Mouse (Mus musculus) intestine, embryonic 16.5 days (tissue): Measurements from ENCODE around the gene Cops9. TPM values are rescaled to one million over a fixed set of nuclear protein-coding genes. Genes with fewer than 3 reads are reported as not detected.
A peak's percentile ranks its signal among the peaks of the same experiment; 100 is the strongest.

Experiments used
- ATAC-seq: fragments of 200-750 bp; cut with Nextera tagmentation; 2 replicates; pipeline ENCODE4 v1.8.0; 2017; ENCODE audit warnings: moderate TSS enrichment, moderate library complexity
- H3K27ac ChIP-seq: fragments of 300-500 bp; sonication (generic); 2 replicates; pipeline ENCODE4 v1.5.1; 2014; ENCODE audit warnings: mild to moderate bottlenecking, low read length
- H3K27me3 ChIP-seq: fragments of 300-500 bp; sonication (generic); replicated peaks from 2 replicates; pipeline ENCODE4 v1.6.1; 2014; ENCODE audit warnings: low read length, control low read depth, mixed read lengths; ENCODE audit not compliant: control insufficient read depth, insufficient read depth
- H3K36me3 ChIP-seq: fragments of 300-500 bp; sonication (generic); 2 replicates; pipeline ENCODE4 v1.6.1; 2014; ENCODE audit warnings: low read length, control low read depth; ENCODE audit not compliant: control insufficient read depth, insufficient read depth
- H3K4me1 ChIP-seq: fragments of 300-500 bp; sonication (generic); 2 replicates; pipeline ENCODE4 v1.6.1; 2014; ENCODE audit warnings: low read length, control low read depth, mixed read lengths; ENCODE audit not compliant: control insufficient read depth, insufficient read depth
- H3K4me2 ChIP-seq: fragments of 300-500 bp; sonication (generic); 2 replicates; pipeline ENCODE4 v1.6.1; 2014; ENCODE audit warnings: low read depth, low read length, control low read depth
- H3K4me3 ChIP-seq: fragments of 300-500 bp; sonication (generic); 2 replicates; pipeline ENCODE4 v1.5.1; 2014; ENCODE audit warnings: mild to moderate bottlenecking, low read length
- H3K9ac ChIP-seq: fragments of 300-500 bp; sonication (generic); 2 replicates; pipeline ENCODE4 v1.6.1; 2014; ENCODE audit warnings: low read depth, low read length
- H3K9me3 ChIP-seq: fragments of 300-500 bp; sonication (generic); 2 replicates; pipeline ENCODE4 v1.6.1; 2016; ENCODE audit warnings: low read length, control low read depth; ENCODE audit not compliant: control insufficient read depth
- WGBS: fragments of 180-500 bp; shearing (Covaris S2); extraction: QIAGEN DNeasy Blood & Tissue Kit; methylation state at CpG from one replicate; pipeline ENCODE4 v1.1.7; 2014; 5-methylcytosine and 5-hydroxymethylcytosine counted together
- polyA plus RNA-seq: library from polyadenylated mRNA; unstranded; fragments of >200 nt; fragmentation: Nextera tagmentation; extraction: Ambion mirVana; gene quantifications from 2 replicates; pipeline ENCODE4 v1.2.1, GENCODE M21; 2015

Gene Cops9
- polyA plus RNA-seq, 1 experiment from 2014 or later, result 371 TPM

DNA sequence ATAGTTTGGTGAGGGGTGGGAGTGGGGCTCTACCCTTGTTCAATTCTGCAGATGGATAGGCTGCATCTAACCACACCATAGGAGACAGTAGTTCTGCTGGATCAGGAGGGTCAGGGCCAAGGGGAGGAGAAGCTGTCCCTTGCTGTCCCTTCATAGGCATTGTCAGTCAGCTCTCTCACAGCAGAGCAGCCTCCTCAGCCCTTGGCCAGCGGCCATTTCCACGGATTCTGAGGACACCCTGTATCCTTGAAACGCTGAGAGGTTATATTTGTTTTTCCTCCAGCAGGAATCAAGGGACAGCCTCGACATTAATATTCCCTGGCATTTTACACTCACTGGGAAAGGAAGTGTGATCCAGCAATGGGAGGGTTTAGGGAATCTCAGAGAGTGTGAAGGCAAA, 23.4 kb downstream of the Cops9 start:
- WGBS, result 53% methylated on average over 4 of the region's 4 CpGs
- no peaks in the 10 kb centered on the region for H3K4me1 ChIP-seq
- H3K9me3 ChIP-seq, result no peaks in the 10 kb centered on the region
- H3K36me3 ChIP-seq, result no peaks in the 10 kb centered on the region
- H3K4me2 ChIP-seq, result no peak overlapping the region
- no peak overlapping the region for H3K27ac ChIP-seq
- H3K9ac ChIP-seq, result no peak overlapping the region
- ATAC-seq, result no peak
- H3K27me3 ChIP-seq, result no peaks in the 10 kb centered on the region
- no peak overlapping the region for H3K4me3 ChIP-seq

DNA sequence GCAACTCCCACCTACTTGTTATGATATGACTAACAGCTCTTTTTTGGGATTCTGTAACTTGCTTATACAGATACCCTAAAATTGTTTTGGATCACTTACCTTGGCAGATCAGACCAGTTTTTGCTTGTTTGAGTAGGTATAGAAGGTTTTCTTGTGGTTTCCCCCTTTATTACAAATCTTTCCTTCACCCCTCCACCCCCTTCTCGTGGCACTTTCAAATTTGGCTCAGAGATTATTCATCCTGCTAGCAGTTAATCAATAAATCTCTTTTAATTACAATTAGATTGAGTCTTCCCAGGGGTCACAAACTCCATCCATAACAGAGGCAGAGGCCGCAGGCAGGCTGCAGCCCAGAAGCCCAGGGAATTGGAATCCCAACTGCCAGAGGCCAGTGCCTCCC, 24.3 kb downstream of the Cops9 start, which contains the start of gene Olfr12:
Gene Olfr12 (plus strand): TSS at position 301 of the 400 bp plus-strand sequence.
- 57% methylated on average over 2 of the region's 2 CpGs for WGBS
- Histone ChIP-seq H3K27me3 (no peaks in the 10 kb centered on the region), H3K4me1 (no peaks in the 10 kb centered on the region), H3K36me3 (no peaks in the 10 kb centered on the region), H3K4me3 (no peak within 1 kb of the TSS), H3K4me2 (no peak within 1 kb of the TSS), H3K9ac (no peak within 1 kb of the TSS), H3K9me3 (no peaks in the 10 kb centered on the region), H3K27ac (no peak within 1 kb of the TSS)
- ATAC-seq, result no peak

GRCm38 (mm10) chr1:92616046-92616445, 25.7 kb downstream of the Cops9 start:
- WGBS, result 77% methylated on average over 1 of the region's 1 CpGs
- H3K4me3 ChIP-seq, result no peak overlapping the region
- no peaks in the 10 kb centered on the region for H3K27me3 ChIP-seq
- H3K4me2 ChIP-seq, result no peak overlapping the region
- no peaks in the 10 kb centered on the region for H3K36me3 ChIP-seq
- ATAC-seq, result no peak
- H3K9me3 ChIP-seq, result no peaks in the 10 kb centered on the region
- no peak overlapping the region for H3K27ac ChIP-seq
- no peaks in the 10 kb centered on the region for H3K4me1 ChIP-seq
- no peak overlapping the region for H3K9ac ChIP-seq

DNA sequence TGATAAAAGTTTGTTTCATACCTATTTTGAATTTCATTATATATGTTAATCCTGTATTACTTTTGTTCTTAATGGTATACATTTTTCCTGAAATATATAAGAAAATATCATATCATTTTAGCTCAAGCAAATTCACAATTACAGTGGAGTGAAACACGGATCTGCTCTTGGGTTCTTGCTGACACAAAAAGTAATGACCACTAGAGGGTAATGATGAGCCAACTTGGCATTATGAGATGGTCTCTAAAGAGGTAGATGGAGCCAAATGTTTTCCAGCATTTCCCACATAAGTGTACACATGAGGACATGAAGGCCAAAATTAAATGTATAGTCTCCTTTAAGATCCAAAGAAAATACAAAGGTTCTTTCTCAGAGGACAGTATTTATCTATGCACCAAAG, 27.3 kb downstream of the Cops9 start:
- no peaks in the 10 kb centered on the region for H3K9me3 ChIP-seq
- no peaks in the 10 kb centered on the region for H3K4me1 ChIP-seq
- ATAC-seq, result no peak
- H3K36me3 ChIP-seq, result no peaks in the 10 kb centered on the region
- no peak overlapping the region for H3K4me3 ChIP-seq
- H3K4me2 ChIP-seq, result no peak overlapping the region
- no peak overlapping the region for H3K9ac ChIP-seq
- H3K27me3 ChIP-seq, result no peaks in the 10 kb centered on the region
- 4% methylated on average over 1 of the region's 1 CpGs for WGBS
- no peak overlapping the region for H3K27ac ChIP-seq

- Histone ChIP-seq H3K9ac (no peak overlapping the region), H3K27ac (no peak overlapping the region), H3K4me2 (no peak overlapping the region), H3K9me3 (no peaks in the 10 kb centered on the region), H3K27me3 (no peaks in the 10 kb centered on the region), H3K4me1 (no peaks in the 10 kb centered on the region), H3K36me3 (no peaks in the 10 kb centered on the region), H3K4me3 (no peak overlapping the region)
- 46% methylated on average over 4 of the region's 4 CpGs for WGBS
- no peak for ATAC-seq
Measured at GRCm38 (mm10) chr1:92613175-92613574, 28.6 kb downstream of the Cops9 start.

- no peak overlapping the region for H3K4me3 ChIP-seq
- no peaks in the 10 kb centered on the region for H3K4me1 ChIP-seq
- no peaks in the 10 kb centered on the region for H3K36me3 ChIP-seq
- no peak overlapping the region for H3K27ac ChIP-seq
- no peak overlapping the region for H3K9ac ChIP-seq
- no peaks in the 10 kb centered on the region for H3K9me3 ChIP-seq
- ATAC-seq, result no peak
- H3K27me3 ChIP-seq, result no peaks in the 10 kb centered on the region; the same call in 1 of the 2 replicates
- WGBS, result 5% methylated on average over 5 of the region's 5 CpGs
- no peak overlapping the region for H3K4me2 ChIP-seq
Measured at GRCm38 (mm10) chr1:92611008-92611407, 30.8 kb downstream of the Cops9 start.

- Histone ChIP-seq H3K4me2 (no peak overlapping the region), H3K9me3 (no peaks in the 10 kb centered on the region), H3K9ac (no peak overlapping the region), H3K4me1 (no peaks in the 10 kb centered on the region), H3K27ac (no peak overlapping the region), H3K27me3 (no peaks in the 10 kb centered on the region; the same call in 1 of the 2 replicates), H3K36me3 (no peaks in the 10 kb centered on the region), H3K4me3 (no peak overlapping the region)
- WGBS, result 78% methylated on average over 4 of the region's 4 CpGs
- no peak for ATAC-seq
Measured at GRCm38 (mm10) chr1:92607711-92608110, 34.1 kb downstream of the Cops9 start.

DNA sequence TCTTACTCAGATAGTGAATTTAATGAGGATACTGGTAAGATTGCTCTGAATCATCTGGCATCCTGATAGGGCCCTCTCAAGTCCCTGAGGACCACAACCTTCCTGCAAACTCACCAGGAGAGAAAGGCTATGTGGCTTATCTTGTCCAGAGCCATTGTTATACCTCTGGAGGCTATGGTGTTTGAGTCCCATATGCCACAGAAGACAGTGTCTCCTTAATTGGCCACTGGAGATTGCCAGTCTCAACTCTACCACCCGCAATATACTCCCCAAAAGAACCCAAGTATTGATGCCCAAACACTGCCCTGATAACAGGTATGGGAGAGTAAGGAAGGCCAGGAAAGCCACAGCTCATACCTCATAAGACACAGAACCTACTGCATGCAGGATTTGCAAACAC, 36.3 kb downstream of the Cops9 start, which contains the start of gene Olfr1410:
Gene Olfr1410 (plus strand): TSS at position 301 of the 400 bp plus-strand sequence.
- no peak for ATAC-seq

DNA sequence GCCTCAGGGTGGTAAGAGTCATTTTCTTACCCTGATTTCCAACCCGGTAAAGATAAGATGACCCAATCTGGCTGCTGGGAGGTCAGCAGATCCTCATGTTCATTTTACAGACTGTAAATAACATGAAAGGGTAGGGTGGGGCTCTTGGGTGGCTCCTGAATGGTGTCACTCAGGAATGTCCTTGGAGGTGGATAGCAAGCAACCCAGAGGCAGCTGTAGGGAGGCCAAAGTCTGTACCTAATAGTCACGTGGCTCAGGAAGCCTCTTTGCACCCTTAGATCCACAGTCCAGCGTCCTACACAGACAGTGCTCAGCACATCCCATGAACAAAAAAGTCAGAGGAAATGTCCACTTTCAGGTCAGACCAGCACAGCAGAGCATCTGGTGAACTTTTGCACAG, 45.8 kb downstream of the Cops9 start:
- 65% methylated on average over 3 of the region's 3 CpGs for WGBS
- Histone ChIP-seq H3K27ac (no peak overlapping the region), H3K27me3 (no peaks in the 10 kb centered on the region), H3K4me3 (no peak overlapping the region), H3K9ac (no peak overlapping the region), H3K9me3 (no peaks in the 10 kb centered on the region), H3K36me3 (no peaks in the 10 kb centered on the region), H3K4me2 (no peak overlapping the region), H3K4me1 (no peaks in the 10 kb centered on the region)
- peak; percentile 65; the same call in 1 of the 2 replicates for ATAC-seq

More for the DNA sequence above, 36.3 kb downstream of the Cops9 start, which contains the start of gene Olfr1410:
- no peak within 1 kb of the TSS for H3K27ac ChIP-seq
- no peaks in the 10 kb centered on the region for H3K36me3 ChIP-seq
- WGBS, result 86% methylated on average over 1 of the region's 1 CpGs
- no peak within 1 kb of the TSS for H3K4me3 ChIP-seq
- no peak within 1 kb of the TSS for H3K4me2 ChIP-seq
- H3K9me3 ChIP-seq, result no peaks in the 10 kb centered on the region
- no peak within 1 kb of the TSS for H3K9ac ChIP-seq
- no peaks in the 10 kb centered on the region; the same call in 1 of the 2 replicates for H3K27me3 ChIP-seq
- H3K4me1 ChIP-seq, result no peaks in the 10 kb centered on the region

DNA sequence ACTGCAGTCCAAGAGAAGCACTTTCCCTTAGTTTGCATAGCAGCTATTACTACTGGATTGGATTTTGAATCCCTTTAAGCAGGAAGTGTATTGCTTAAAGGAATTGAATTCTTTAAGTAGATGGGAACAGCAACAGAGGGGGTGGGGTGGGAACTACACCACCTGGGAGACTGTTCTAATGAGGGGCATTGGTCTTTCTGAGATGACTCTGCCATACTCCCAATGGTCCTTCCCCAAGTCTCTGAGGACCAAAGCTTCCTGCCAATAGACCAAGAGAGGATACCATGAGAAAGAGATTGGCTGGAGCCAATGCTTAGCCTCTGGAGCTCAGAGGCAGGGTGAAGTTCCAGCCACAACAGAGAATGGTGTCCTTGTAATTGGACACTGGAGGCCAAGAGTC, 47.7 kb downstream of the Cops9 start, which contains the start of gene Olfr1411:
Gene Olfr1411 (plus strand): TSS at position 301 of the 400 bp plus-strand sequence.
- H3K27ac ChIP-seq, result no peak within 1 kb of the TSS
- no peak within 1 kb of the TSS for H3K4me3 ChIP-seq
- H3K9me3 ChIP-seq, result no peaks in the 10 kb centered on the region
- no peak for ATAC-seq
- no peaks in the 10 kb centered on the region for H3K36me3 ChIP-seq
- H3K9ac ChIP-seq, result no peak within 1 kb of the TSS
- no peak within 1 kb of the TSS for H3K4me2 ChIP-seq
- H3K4me1 ChIP-seq, result no peaks in the 10 kb centered on the region
- H3K27me3 ChIP-seq, result no peaks in the 10 kb centered on the region
